Mouse (Mus musculus): Measurements from ENCODE around the gene Trim47.

The Trim47 gene

DNA sequence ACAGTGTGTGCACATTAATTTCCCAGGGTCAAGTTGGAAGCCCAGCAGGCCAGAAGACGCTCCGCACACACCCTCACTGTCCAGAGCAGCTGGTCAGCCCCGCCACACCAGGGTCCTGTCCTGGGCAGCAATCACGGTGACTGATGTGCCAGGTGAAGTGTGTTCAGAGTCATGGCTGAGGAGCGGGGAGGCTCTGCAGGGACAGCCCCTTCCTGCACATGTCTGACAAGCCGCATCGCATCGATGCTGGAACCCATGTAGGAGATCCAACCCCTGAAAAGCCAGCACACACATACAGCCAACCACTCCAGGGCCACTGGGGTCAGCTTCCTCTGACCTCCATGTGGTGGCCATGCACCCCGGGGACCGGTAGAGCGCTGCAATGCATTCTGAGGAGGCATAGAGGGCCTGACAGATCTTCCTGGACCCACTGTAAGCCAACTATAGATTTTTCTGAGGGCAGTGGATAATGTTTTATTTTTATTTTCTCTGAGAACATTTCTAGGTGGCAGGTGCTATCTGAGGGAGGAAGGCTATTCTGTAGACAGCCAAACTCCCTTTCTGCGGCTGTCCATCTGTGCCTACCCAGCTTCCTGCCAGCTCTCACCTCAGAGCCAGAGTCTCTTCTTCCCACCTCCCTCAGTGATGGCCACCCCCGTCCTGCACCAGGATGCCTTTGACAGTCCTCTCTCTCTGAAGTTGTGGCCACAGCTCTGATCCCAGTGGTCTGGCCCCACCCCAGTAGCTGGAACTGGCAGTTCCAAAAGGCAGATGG, 65.2 kb downstream of the Trim47 start:
- no peak for DNase-seq

GRCm38 (mm10) chr11:116060596-116060995, 66.4 kb downstream of the Trim47 start:
- DNase-seq = no peak

DNA sequence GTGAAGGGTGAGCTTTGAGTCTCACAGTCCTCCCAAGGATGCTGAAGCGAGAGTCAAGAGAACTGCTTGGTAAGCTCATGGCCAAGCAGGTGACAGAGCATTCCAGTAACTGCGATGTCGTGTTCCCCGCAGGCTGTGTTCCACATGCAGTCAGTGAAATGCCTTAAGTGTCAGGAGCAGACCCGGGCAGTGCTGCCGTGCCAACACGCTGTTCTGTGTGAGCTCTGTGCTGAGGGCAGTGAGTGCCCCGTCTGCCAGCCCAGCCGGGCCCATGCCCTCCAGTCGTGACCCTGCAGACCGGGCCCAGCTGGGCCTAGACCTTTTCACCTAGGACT, 67.4 kb downstream of the Trim47 start:
- DNase-seq = no peak

GRCm38 (mm10) chr11:116058868-116059690, 67.9 kb downstream of the Trim47 start:
- DNase-seq = no peak

DNA sequence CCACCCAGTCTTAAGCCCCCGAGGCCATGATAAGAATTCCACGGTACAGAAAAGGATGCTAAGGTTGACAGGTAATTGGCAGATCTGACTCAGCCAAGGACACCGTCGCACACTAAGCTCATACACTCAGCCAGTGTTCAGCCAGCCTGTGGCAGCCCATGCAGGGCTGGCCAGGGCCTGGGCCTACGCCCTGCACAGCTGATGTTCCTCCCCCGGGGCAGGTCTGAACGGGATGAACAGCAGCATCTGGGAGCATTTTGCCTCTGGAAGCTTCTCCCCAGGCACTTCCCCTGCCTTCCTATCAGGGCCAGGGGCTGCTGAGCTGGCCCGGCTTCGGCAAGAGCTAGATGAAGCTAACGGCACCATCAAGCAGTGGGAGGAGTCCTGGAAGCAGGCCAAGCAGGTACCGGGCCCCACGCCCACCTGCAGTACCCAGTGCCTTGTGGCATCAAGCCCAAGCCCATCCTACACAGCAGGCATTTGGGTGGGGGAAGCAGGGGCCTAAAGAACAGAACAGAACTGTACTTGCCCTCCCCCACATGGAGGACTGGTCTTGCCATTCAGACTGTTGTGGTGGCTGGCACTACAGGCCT, 68.9 kb downstream of the Trim47 start:
- no peak for DNase-seq

GRCm38 (mm10) chr11:116057237-116057881, 69.7 kb downstream of the Trim47 start:
- no peak for DNase-seq

- no peak for DNase-seq
These were observed 71.1 kb downstream of the Trim47 start for GRCm38 (mm10) chr11:116055873-116056272.
